Mouse (Mus musculus) neural tube, embryonic 13.5 days (tissue): ENCODE data around the gene Cd68. TPM values are rescaled to one million over a fixed set of nuclear protein-coding genes. Genes with fewer than 3 reads are reported as not detected.
A peak's percentile ranks its signal among the peaks of the same experiment; 100 is the strongest.

Source experiments
- ATAC-seq: fragments of 200-750 bp; cut with Nextera tagmentation; 2 replicates; pipeline ENCODE4 v1.8.0; 2017; ENCODE audit warnings: low read depth, mild to moderate bottlenecking, moderate TSS enrichment, moderate library complexity
- H3K27ac ChIP-seq: fragments of 300-500 bp; sonication (generic); replicated peaks from 2 replicates; pipeline ENCODE4 v1.5.1; 2015; ENCODE audit warnings: moderate library complexity, mild to moderate bottlenecking, inconsistent platforms
- H3K27me3 ChIP-seq: fragments of 300-500 bp; sonication (generic); 2 replicates; pipeline ENCODE4 v1.6.1; 2015; ENCODE audit warnings: mild to moderate bottlenecking, inconsistent platforms
- H3K36me3 ChIP-seq: fragments of 300-500 bp; sonication (generic); 2 replicates; pipeline ENCODE4 v1.6.1; 2015; ENCODE audit warnings: mild to moderate bottlenecking, inconsistent platforms
- H3K4me1 ChIP-seq: fragments of 300-500 bp; sonication (generic); replicated peaks from 2 replicates; pipeline ENCODE4 v1.6.1; 2015; ENCODE audit warnings: inconsistent platforms
- H3K4me2 ChIP-seq: fragments of 300-500 bp; sonication (generic); 2 replicates; pipeline ENCODE4 v1.6.1; 2015; ENCODE audit warnings: inconsistent platforms, mild to moderate bottlenecking, moderate library complexity
- H3K4me3 ChIP-seq: fragments of 300-500 bp; sonication (generic); 2 replicates; pipeline ENCODE4 v1.5.1; 2015; ENCODE audit warnings: mild to moderate bottlenecking, inconsistent platforms
- H3K9ac ChIP-seq: fragments of 300-500 bp; sonication (generic); 2 replicates; pipeline ENCODE4 v1.6.1; 2015; ENCODE audit warnings: moderate library complexity, mild to moderate bottlenecking, inconsistent platforms
- H3K9me3 ChIP-seq: fragments of 300-500 bp; sonication (generic); 2 replicates; pipeline ENCODE4 v1.6.1; 2016; ENCODE audit warnings: inconsistent platforms
- WGBS: fragments of 180-500 bp; shearing (Covaris S2); methylation state at CpG from one replicate; pipeline ENCODE4 v1.1.7; 2015; 5-methylcytosine and 5-hydroxymethylcytosine counted together
- polyA plus RNA-seq: library from polyadenylated mRNA; unstranded; fragments of >200 nt; fragmentation: Nextera tagmentation; extraction: Ambion mirVana; gene quantifications from 2 replicates; pipeline ENCODE4 v1.2.1, GENCODE M21; 2015

Cd68 gene
- polyA plus RNA-seq, 1 experiment from 2014 or later: 9.8 TPM

- 68% methylated on average over 13 of the region's 13 CpGs for WGBS
- H3K27me3 ChIP-seq: no peaks in the 10 kb centered on the region
- H3K36me3 ChIP-seq: peaks cover 66% of the 10 kb centered on the region
- ATAC-seq: peak; percentile 19
- H3K9me3 ChIP-seq: no peaks in the 10 kb centered on the region
- H3K27ac ChIP-seq: peak overlapping the region; percentile 95
- peak overlapping the region; percentile 57 for H3K4me3 ChIP-seq
- peak overlapping the region; percentile 63 for H3K4me2 ChIP-seq
- peaks cover 27% of the 10 kb centered on the region for H3K4me1 ChIP-seq
- peak overlapping the region; percentile 62 for H3K9ac ChIP-seq
Measured at GRCm38 (mm10) chr11:69662967-69663671, 2.8 kb downstream of the Cd68 start.

GRCm38 (mm10) chr11:69662213-69662966 lies 3.6 kb downstream of the Cd68 start, which contains the start of gene Mpdu1:
Gene Mpdu1 (minus strand): TSS chr11:69662642.
- Histone ChIP-seq H3K4me1 (peaks cover 27% of the 10 kb centered on the region), H3K9me3 (no peaks in the 10 kb centered on the region), H3K36me3 (peaks cover 66% of the 10 kb centered on the region), H3K27ac (peak within 1 kb of the TSS; percentile 95), H3K9ac (peak within 1 kb of the TSS; percentile 77), H3K4me3 (peak within 1 kb of the TSS; percentile 57), H3K27me3 (no peaks in the 10 kb centered on the region), H3K4me2 (peak within 1 kb of the TSS; percentile 63)
- under 1% methylated on average over 48 of the region's 48 CpGs for WGBS
- ATAC-seq: peak; percentile 97

GRCm38 (mm10) chr11:69661221-69661881 lies 4.6 kb downstream of the Cd68 start:
- WGBS: 84% methylated on average over 3 of the region's 3 CpGs
- H3K9ac ChIP-seq: peak overlapping the region; percentile 77
- H3K4me1 ChIP-seq: peaks cover 32% of the 10 kb centered on the region
- H3K36me3 ChIP-seq: peaks cover 68% of the 10 kb centered on the region
- H3K27me3 ChIP-seq: no peaks in the 10 kb centered on the region
- H3K9me3 ChIP-seq: no peaks in the 10 kb centered on the region
- peak overlapping the region; percentile 57 for H3K4me3 ChIP-seq
- ATAC-seq: no peak
- peak overlapping the region; percentile 95 for H3K27ac ChIP-seq
- peak overlapping the region; percentile 63 for H3K4me2 ChIP-seq

- H3K4me2 ChIP-seq: no peak overlapping the region
- no peaks in the 10 kb centered on the region for H3K27me3 ChIP-seq
- H3K4me1 ChIP-seq: peaks cover 36% of the 10 kb centered on the region
- no peaks in the 10 kb centered on the region for H3K9me3 ChIP-seq
- peaks cover 70% of the 10 kb centered on the region for H3K36me3 ChIP-seq
- no peak overlapping the region for H3K9ac ChIP-seq
- 80% methylated on average over 15 of the region's 15 CpGs for WGBS
- no peak overlapping the region for H3K4me3 ChIP-seq
- ATAC-seq: no peak
- no peak overlapping the region for H3K27ac ChIP-seq
Measured at GRCm38 (mm10) chr11:69657462-69657881, 8.5 kb downstream of the Cd68 start.

GRCm38 (mm10) chr11:69656617-69657461 lies 9.1 kb downstream of the Cd68 start:
- Histone ChIP-seq H3K9ac (no peak overlapping the region), H3K4me3 (no peak overlapping the region), H3K9me3 (no peaks in the 10 kb centered on the region), H3K36me3 (peaks cover 76% of the 10 kb centered on the region), H3K4me2 (no peak overlapping the region), H3K27ac (no peak overlapping the region), H3K27me3 (no peaks in the 10 kb centered on the region), H3K4me1 (peaks cover 36% of the 10 kb centered on the region)
- ATAC-seq: no peak
- WGBS: 78% methylated on average over 10 of the region's 10 CpGs

GRCm38 (mm10) chr11:69656065-69656455 lies 9.9 kb downstream of the Cd68 start:
- Histone ChIP-seq H3K36me3 (peaks cover 84% of the 10 kb centered on the region), H3K27me3 (no peaks in the 10 kb centered on the region), H3K4me3 (0 out of 2 replicates have a peak overlapping the region, but pooled peaks have one; percentile 1), H3K9me3 (no peaks in the 10 kb centered on the region), H3K9ac (peak overlapping the region; percentile 52; the same call in 1 of the 2 replicates), H3K4me2 (no peak overlapping the region), H3K27ac (0 out of 2 replicates have a peak overlapping the region, but pooled peaks have one; percentile 23), H3K4me1 (peaks cover 28% of the 10 kb centered on the region)
- 75% methylated on average over 5 of the region's 5 CpGs for WGBS
- no peak for ATAC-seq

GRCm38 (mm10) chr11:69655264-69656064 lies 10.5 kb downstream of the Cd68 start, which contains the start of gene Sox15:
Gene Sox15 (plus strand): TSS chr11:69655314.
- Histone ChIP-seq H3K36me3 (peaks cover 88% of the 10 kb centered on the region), H3K27me3 (no peaks in the 10 kb centered on the region), H3K9me3 (no peaks in the 10 kb centered on the region), H3K27ac (0 out of 2 replicates have a peak within 1 kb of the TSS, but pooled peaks have one; percentile 23), H3K4me1 (peaks cover 22% of the 10 kb centered on the region), H3K9ac (peak within 1 kb of the TSS; percentile 52; the same call in 1 of the 2 replicates), H3K4me3 (0 out of 2 replicates have a peak within 1 kb of the TSS, but pooled peaks have one; percentile 1), H3K4me2 (no peak within 1 kb of the TSS)
- 26% methylated on average over 34 of the region's 34 CpGs for WGBS
- peak; percentile 75; the same call in 1 of the 2 replicates for ATAC-seq

GRCm38 (mm10) chr11:69654760-69655159 lies 11.2 kb downstream of the Cd68 start:
- no peak overlapping the region for H3K4me3 ChIP-seq
- H3K36me3 ChIP-seq: peaks cover 89% of the 10 kb centered on the region
- H3K9me3 ChIP-seq: no peaks in the 10 kb centered on the region
- H3K27ac ChIP-seq: 0 out of 2 replicates have a peak overlapping the region, but pooled peaks have one; percentile 2
- H3K9ac ChIP-seq: 0 out of 2 replicates have a peak overlapping the region, but pooled peaks have one; percentile 52
- H3K4me1 ChIP-seq: peaks cover 20% of the 10 kb centered on the region
- no peak for ATAC-seq
- H3K4me2 ChIP-seq: no peak overlapping the region
- WGBS: 48% methylated on average over 9 of the region's 9 CpGs
- H3K27me3 ChIP-seq: no peaks in the 10 kb centered on the region

- 79% methylated on average over 5 of the region's 5 CpGs for WGBS
- no peak overlapping the region for H3K4me2 ChIP-seq
- no peak overlapping the region for H3K9ac ChIP-seq
- ATAC-seq: no peak
- no peak overlapping the region for H3K27ac ChIP-seq
- H3K27me3 ChIP-seq: no peaks in the 10 kb centered on the region
- peaks cover 90% of the 10 kb centered on the region for H3K36me3 ChIP-seq
- peaks cover 20% of the 10 kb centered on the region for H3K4me1 ChIP-seq
- H3K4me3 ChIP-seq: no peak overlapping the region
- no peaks in the 10 kb centered on the region for H3K9me3 ChIP-seq
Measured at GRCm38 (mm10) chr11:69653399-69653798, 12.6 kb downstream of the Cd68 start.

- no peak for ATAC-seq
- H3K4me2 ChIP-seq: no peak overlapping the region
Measured at GRCm38 (mm10) chr11:69645860-69646259, 20.1 kb downstream of the Cd68 start.

More at GRCm38 (mm10) chr11:69645860-69646259, 20.1 kb downstream of the Cd68 start:
- H3K4me1 ChIP-seq: no peaks in the 10 kb centered on the region
- H3K9me3 ChIP-seq: no peaks in the 10 kb centered on the region
- H3K9ac ChIP-seq: no peak overlapping the region
- H3K36me3 ChIP-seq: peaks cover 99% of the 10 kb centered on the region
- H3K27ac ChIP-seq: no peak overlapping the region
- WGBS: 93% methylated on average over 5 of the region's 5 CpGs
- no peak overlapping the region for H3K4me3 ChIP-seq
- no peaks in the 10 kb centered on the region for H3K27me3 ChIP-seq
